Mouse (Mus musculus) layer of hippocampus, postnatal 36 days (tissue): ENCODE data around the gene Sema6d. TPM values are rescaled to one million over a fixed set of nuclear protein-coding genes. Genes with fewer than 3 reads are reported as not detected.

Experiments
- DNase-seq, 2 experiments: peaks; one replicate each; pipeline ENCODE4 v3.0.0; 2022
- total RNA-seq, 2 experiments: library from RNA; stranded (reverse); gene quantifications; 2 replicates each; pipeline ENCODE4 v1.2.3; 2021

The Sema6d gene
- 10 to 100 TPM; 59.3 to 59.4 TPM for total RNA-seq

GRCm38 (mm10) chr2:124089813-124090230 lies at the start of gene Sema6d:
TSS of gene Sema6d (plus strand) at chr2:124089969.
- DNase-seq = peak; percentile 33 to 38

- no peak for DNase-seq
Measured at GRCm38 (mm10) chr2:124059910-124060309, 29.9 kb upstream of the Sema6d start.

- DNase-seq = no peak
Measured at GRCm38 (mm10) chr2:124068380-124068779, 21.4 kb upstream of the Sema6d start.

DNA sequence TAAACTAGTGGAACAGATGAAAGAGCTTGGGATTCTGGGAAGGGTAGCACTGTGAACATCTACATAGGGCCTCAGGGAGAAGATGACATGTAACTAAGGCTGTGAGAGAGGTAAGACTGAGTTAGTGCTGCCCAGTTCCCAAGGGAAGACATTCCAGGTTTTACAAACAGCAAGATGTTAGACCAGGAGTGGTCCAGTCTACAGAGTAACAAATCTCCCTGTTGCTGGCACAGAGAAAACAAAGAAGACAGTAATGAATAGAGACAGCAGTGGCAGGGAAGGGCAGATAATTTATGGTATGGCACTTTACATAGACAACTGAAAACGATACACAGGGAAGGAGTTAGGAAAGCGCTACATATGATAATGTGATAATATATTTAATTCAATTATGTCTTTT lies 19.1 kb upstream of the Sema6d start:
- DNase-seq = no peak

DNA sequence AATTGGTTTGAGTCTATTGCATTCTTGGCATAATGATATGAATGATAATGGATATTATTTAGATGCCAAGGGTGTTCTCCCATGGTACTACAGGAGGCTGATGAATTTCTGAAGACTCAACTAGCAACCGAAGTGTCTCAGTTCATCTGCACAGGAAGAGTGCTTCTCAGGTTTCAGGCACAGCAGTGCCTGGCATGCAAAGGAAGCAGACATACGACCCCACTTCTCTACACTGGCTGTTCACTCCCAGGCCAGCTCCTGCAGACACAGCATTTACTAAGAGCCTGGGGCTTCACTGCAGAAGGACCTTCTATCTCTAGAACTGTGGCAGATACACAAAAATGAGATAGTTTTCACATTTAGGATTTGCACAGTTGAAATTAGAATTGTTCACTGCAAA lies 18.4 kb upstream of the Sema6d start:
- no peak for DNase-seq

- peak; percentile 36 for DNase-seq
Measured at GRCm38 (mm10) chr2:124090231-124091141, 717 bp downstream of the Sema6d start.

GRCm38 (mm10) chr2:124099697-124100096 lies 9.9 kb downstream of the Sema6d start:
- DNase-seq = no peak

DNA sequence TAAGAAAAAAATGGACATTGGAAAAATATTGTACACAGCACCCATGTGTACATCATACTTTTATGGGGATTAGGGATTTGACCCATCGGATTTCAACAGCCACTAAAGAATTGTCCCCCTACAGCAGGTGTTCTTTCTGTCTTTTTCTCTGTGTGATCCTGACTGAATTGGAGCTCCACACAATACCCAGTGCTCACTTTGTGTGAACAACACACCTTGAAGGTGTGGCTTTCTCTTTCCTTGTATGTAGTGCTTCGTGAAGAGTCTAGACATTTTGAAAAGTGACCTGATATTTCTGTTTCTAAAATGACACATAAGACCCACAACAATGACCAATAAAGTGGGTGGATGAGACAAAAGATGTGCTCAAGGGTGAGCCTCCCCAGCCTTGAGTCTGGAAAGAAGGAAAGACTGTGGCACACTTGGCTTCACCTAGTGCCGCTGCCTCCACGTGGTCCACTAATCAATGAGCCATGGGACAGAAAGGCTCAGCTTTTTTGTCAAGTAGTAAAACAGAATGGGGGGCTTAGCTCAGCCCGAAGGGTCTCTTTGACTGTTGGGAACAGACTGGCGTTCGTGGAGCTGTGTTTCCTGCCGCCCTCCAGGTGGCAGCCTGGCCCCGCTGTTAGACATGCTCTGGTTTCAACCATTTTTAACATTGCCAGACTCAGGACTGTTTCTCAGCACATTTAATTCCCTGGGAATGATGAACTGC lies 10.9 kb downstream of the Sema6d start:
- DNase-seq = peak; percentile 70 to 71

DNA sequence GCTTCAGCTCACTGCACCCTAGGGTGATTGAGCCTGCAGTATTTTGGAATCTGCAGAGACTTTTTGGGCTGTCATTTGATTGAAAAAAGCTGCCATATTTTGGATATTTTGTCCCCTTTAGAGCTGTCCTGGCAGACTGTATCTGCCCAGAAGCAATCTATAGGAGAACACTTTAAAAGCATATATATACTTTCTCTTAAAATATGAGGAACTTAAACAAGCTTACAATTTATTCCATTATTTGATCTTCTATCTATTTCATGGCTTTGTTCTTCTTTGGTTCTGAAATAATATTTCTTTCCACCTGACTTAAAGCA lies 11.4 kb downstream of the Sema6d start:
- no peak for DNase-seq

- DNase-seq = no peak
Measured at GRCm38 (mm10) chr2:124101580-124101979, 11.8 kb downstream of the Sema6d start.

DNA sequence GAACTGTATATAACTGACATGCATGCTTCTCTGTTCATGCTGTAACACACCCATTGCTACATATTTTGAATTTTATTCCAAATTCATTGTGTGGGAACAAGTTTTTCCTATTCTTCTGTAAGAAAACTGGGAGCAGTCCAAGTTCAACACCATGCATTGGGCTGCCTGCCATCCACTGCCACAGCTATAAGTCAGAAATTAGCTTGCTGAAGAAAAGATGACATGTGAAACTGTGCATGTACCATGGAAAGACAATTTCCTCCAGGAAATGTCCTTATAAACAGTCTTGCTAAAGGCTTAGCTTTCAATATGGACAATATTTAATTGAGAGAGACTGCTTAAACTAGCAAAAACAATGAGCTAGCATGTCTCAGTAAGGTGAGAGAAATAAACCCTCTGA lies 13.5 kb downstream of the Sema6d start:
- no peak for DNase-seq

DNA sequence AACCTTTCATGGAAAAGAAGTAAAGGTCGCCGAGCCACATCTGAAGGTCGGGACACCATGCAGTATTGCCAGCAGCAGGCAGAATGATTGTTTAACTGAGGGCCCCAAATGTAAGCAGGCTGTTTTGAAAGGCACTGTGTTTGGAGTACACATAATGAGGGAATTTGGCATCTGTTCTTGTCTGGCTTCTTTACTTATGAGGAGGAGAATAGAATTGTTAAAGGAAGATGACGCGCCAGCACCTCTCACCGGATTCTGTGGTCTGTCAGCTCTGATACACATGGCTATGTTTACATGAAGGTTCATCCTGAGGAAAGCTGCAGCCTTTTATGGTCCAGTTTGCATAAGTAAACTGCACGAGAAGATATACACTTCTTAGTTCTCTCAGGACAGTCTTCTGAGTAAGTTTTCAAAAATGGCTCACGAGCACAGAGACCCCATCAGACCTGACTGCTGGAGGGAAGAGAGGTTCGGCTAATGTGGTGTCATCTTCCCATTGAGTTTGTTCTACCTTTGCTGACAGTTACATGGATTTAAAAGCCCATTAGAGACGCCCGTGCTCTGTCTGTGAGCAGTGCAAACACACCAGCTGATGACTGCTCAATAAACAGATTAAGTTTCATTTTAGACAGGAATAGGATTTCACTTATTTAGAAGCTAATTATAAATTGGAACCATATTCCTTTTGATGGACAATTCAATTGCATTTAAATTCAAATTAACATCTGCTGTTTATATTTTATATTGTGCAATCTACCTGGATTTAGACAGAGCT lies 28.9 kb downstream of the Sema6d start:
- no peak for DNase-seq

DNA sequence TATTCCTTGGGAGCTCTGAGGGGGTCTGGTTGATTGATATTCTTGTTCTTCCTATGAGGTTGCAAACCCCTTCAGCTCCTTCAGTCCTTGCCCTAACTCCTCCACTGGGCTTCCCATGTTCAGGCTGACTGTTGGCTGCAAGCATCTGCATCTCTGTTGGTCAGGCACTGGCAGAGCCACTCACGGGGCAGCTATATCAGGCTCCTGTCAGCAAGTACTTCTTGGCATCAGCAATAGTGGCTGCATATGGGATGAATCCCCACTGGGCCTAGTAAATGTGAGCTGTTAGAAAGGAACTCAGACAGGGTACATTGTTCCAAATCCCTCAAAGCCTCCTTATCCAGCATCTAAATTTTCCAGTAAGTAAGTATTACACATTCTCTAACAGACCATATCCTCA lies 30.6 kb downstream of the Sema6d start:
- DNase-seq = no peak

- DNase-seq = no peak
Measured at GRCm38 (mm10) chr2:124121539-124121938, 31.8 kb downstream of the Sema6d start.

DNA sequence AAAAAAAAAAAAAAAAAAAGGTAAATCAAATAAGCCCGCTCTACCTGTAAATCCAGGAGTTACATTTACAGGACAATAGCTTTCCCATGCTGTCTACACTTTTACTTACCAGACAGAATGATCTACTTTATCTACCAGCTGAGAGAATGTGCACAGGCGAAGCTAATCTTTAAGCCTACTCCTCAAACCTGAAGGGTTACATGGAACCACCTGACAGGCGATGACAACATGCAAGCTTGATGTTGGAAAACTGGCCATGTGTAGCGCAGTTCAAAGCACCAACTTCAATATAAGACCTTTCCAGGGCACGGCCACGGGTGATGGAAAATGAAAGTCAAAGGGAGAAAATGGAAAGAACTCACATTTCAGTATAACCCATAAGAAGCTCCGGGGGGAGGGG lies 35.7 kb downstream of the Sema6d start:
- no peak for DNase-seq

- DNase-seq = no peak
Measured at GRCm38 (mm10) chr2:124126853-124127252, 37.1 kb downstream of the Sema6d start.

- DNase-seq = no peak
Measured at GRCm38 (mm10) chr2:124130876-124131275, 41.1 kb downstream of the Sema6d start.

GRCm38 (mm10) chr2:124141510-124142044 lies 51.8 kb downstream of the Sema6d start:
- no peak for DNase-seq

DNA sequence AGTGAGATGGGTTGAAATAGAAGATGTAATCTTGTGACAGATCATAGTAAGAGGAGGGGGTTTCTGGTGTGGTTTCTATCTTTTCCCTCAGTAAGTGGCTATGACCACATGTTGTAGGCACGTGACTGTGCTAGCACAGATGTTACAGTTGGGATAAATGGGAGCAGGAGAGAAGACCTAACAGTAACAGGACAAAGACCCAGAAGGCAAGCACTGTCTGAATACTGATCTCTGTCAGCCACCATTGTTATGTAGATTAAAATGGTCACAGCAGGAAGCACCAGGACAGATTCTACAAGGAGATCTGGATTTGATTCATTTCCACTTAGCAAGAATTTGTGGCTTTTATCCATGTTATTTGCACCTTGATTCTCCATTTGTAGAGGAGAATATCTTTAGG lies 55.8 kb downstream of the Sema6d start:
- no peak for DNase-seq

DNA sequence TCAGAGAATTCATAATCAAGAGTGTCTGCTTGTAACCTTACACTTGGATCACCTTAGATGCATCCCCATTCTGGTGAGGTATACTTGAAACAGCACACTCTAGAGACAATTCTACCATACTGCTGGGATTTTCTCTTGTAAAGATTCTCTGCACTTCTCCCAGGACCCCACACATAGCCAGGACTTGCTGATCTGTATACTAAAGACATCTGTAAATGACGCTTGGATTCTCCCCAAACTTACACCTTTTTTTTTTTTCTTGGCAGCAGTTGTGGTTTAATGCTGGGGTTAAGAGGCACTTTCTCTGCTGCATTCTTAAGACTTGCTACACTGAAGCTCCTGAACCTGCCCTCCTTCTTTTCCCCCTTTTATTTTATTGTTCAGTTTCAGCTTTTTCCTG lies 68.4 kb downstream of the Sema6d start:
- no peak for DNase-seq

- no peak for DNase-seq
Measured at GRCm38 (mm10) chr2:124162001-124162599, 72.3 kb downstream of the Sema6d start.

- no peak for DNase-seq
Measured at GRCm38 (mm10) chr2:124168411-124168810, 78.6 kb downstream of the Sema6d start.
